Mouse (Mus musculus) heart, embryonic 15.5 days (tissue): Measurements from ENCODE around the gene Nfia. TPM values are rescaled to one million over a fixed set of nuclear protein-coding genes. Genes with fewer than 3 reads are reported as not detected.
A peak's percentile ranks its signal among the peaks of the same experiment; 100 is the strongest.

ENCODE experiments used
- ATAC-seq: fragments of 200-750 bp; cut with Nextera tagmentation; replicated peaks from 2 replicates; pipeline ENCODE4 v1.8.0; 2017; ENCODE audit warnings: low read depth, moderate TSS enrichment; ENCODE audit not compliant: insufficient number of reproducible peaks, insufficient read depth, low FRiP score
- H3K27ac ChIP-seq: fragments of 300-500 bp; sonication (generic); 2 replicates; pipeline ENCODE4 v1.5.1; 2015; ENCODE audit warnings: mild to moderate bottlenecking, inconsistent platforms
- H3K27me3 ChIP-seq: fragments of 300-500 bp; sonication (generic); 2 replicates; pipeline ENCODE4 v1.6.1; 2015; ENCODE audit warnings: inconsistent platforms
- H3K36me3 ChIP-seq: fragments of 300-500 bp; sonication (generic); 2 replicates; pipeline ENCODE4 v1.6.1; 2015; ENCODE audit warnings: mild to moderate bottlenecking, inconsistent platforms
- H3K4me1 ChIP-seq: fragments of 300-500 bp; sonication (generic); replicated peaks from 2 replicates; pipeline ENCODE4 v1.6.1; 2015; ENCODE audit warnings: inconsistent platforms
- H3K4me2 ChIP-seq: fragments of 300-500 bp; sonication (generic); 2 replicates; pipeline ENCODE4 v1.6.1; 2015; ENCODE audit warnings: inconsistent platforms, mild to moderate bottlenecking, moderate library complexity
- H3K4me3 ChIP-seq: fragments of 300-500 bp; sonication (generic); 2 replicates; pipeline ENCODE4 v1.5.1; 2015; ENCODE audit warnings: mild to moderate bottlenecking, inconsistent platforms
- H3K9ac ChIP-seq: fragments of 300-500 bp; sonication (generic); 2 replicates; pipeline ENCODE4 v1.6.1; 2015; ENCODE audit warnings: mild to moderate bottlenecking, inconsistent platforms
- H3K9me3 ChIP-seq: fragments of 300-500 bp; sonication (generic); replicated peaks from 2 replicates; pipeline ENCODE4 v1.6.1; 2016; ENCODE audit warnings: inconsistent platforms
- WGBS: fragments of 180-500 bp; shearing (Covaris S2); methylation state at CpG from one replicate; pipeline ENCODE4 v1.1.7; 2015; ENCODE audit warnings: mixed read lengths; 5-methylcytosine and 5-hydroxymethylcytosine counted together
- polyA plus RNA-seq: library from polyadenylated mRNA; unstranded; fragments of >200 nt; fragmentation: Nextera tagmentation; extraction: Ambion mirVana; gene quantifications from 2 replicates; pipeline ENCODE4 v1.2.1, GENCODE M21; 2015

Nfia gene
- polyA plus RNA-seq, 1 experiment from 2014 or later = 47.9 TPM

GRCm38 (mm10) chr4:98082512-98082911 lies 310.0 kb downstream of the Nfia start:
- Histone ChIP-seq H3K27ac (no peak overlapping the region), H3K4me3 (no peak overlapping the region), H3K4me2 (no peak overlapping the region), H3K9me3 (no peaks in the 10 kb centered on the region), H3K4me1 (peaks cover 20% of the 10 kb centered on the region), H3K9ac (no peak overlapping the region), H3K36me3 (0 out of 2 replicates have a peak, but pooled peaks cover 4% of the 10 kb centered on the region), H3K27me3 (no peaks in the 10 kb centered on the region)
- 47% methylated on average over 4 of the region's 4 CpGs for WGBS
- no peak for ATAC-seq

- Histone ChIP-seq H3K4me2 (no peak overlapping the region), H3K36me3 (0 out of 2 replicates have a peak, but pooled peaks cover 4% of the 10 kb centered on the region), H3K9me3 (no peaks in the 10 kb centered on the region), H3K9ac (no peak overlapping the region), H3K4me3 (no peak overlapping the region), H3K4me1 (peaks cover 24% of the 10 kb centered on the region), H3K27ac (no peak overlapping the region), H3K27me3 (no peaks in the 10 kb centered on the region)
- no peak for ATAC-seq
- 88% methylated on average over 6 of the region's 6 CpGs for WGBS
Observed at GRCm38 (mm10) chr4:98085060-98085459, 312.5 kb downstream of the Nfia start.

GRCm38 (mm10) chr4:98086976-98087375 lies 314.4 kb downstream of the Nfia start:
- WGBS = 54% methylated on average over 4 of the region's 4 CpGs

GRCm38 (mm10) chr4:98089985-98090384 lies 317.5 kb downstream of the Nfia start:
- WGBS = 30% methylated on average over 6 of the region's 6 CpGs
- Histone ChIP-seq H3K4me2 (no peak overlapping the region), H3K9me3 (no peaks in the 10 kb centered on the region), H3K9ac (no peak overlapping the region), H3K4me3 (no peak overlapping the region), H3K27ac (peak overlapping the region; percentile 82), H3K27me3 (no peaks in the 10 kb centered on the region), H3K36me3 (0 out of 2 replicates have a peak, but pooled peaks cover 3% of the 10 kb centered on the region), H3K4me1 (peaks cover 46% of the 10 kb centered on the region)
- ATAC-seq = no peak

More at GRCm38 (mm10) chr4:98086976-98087375, 314.4 kb downstream of the Nfia start:
- Histone ChIP-seq H3K36me3 (0 out of 2 replicates have a peak, but pooled peaks cover 4% of the 10 kb centered on the region), H3K27me3 (no peaks in the 10 kb centered on the region), H3K27ac (peak overlapping the region; percentile 28; the same call in 1 of the 2 replicates), H3K4me3 (no peak overlapping the region), H3K9me3 (no peaks in the 10 kb centered on the region), H3K9ac (no peak overlapping the region), H3K4me1 (peaks cover 36% of the 10 kb centered on the region), H3K4me2 (no peak overlapping the region)
- ATAC-seq = no peak

- Histone ChIP-seq H3K27me3 (no peaks in the 10 kb centered on the region), H3K4me1 (peaks cover 43% of the 10 kb centered on the region)
Observed at GRCm38 (mm10) chr4:98090586-98090985, 318.1 kb downstream of the Nfia start.

GRCm38 (mm10) chr4:98091368-98091827 lies 318.9 kb downstream of the Nfia start:
- H3K4me3 ChIP-seq = no peak overlapping the region
- no peak overlapping the region for H3K4me2 ChIP-seq
- ATAC-seq = peak; percentile 82
- H3K9ac ChIP-seq = no peak overlapping the region
- H3K27ac ChIP-seq = peak overlapping the region; percentile 82
- peaks cover 40% of the 10 kb centered on the region for H3K4me1 ChIP-seq
- WGBS = 27% methylated on average over 4 of the region's 4 CpGs
- H3K9me3 ChIP-seq = no peaks in the 10 kb centered on the region
- H3K27me3 ChIP-seq = no peaks in the 10 kb centered on the region
- no peaks in the 10 kb centered on the region for H3K36me3 ChIP-seq

More at GRCm38 (mm10) chr4:98090586-98090985, 318.1 kb downstream of the Nfia start:
- no peak overlapping the region for H3K4me2 ChIP-seq
- H3K9me3 ChIP-seq = no peaks in the 10 kb centered on the region
- peak overlapping the region; percentile 82 for H3K27ac ChIP-seq
- no peak overlapping the region for H3K9ac ChIP-seq
- WGBS = 33% methylated on average over 3 of the region's 3 CpGs
- ATAC-seq = no peak
- no peak overlapping the region for H3K4me3 ChIP-seq
- no peaks in the 10 kb centered on the region for H3K36me3 ChIP-seq

- Histone ChIP-seq H3K9ac (no peak overlapping the region), H3K9me3 (no peaks in the 10 kb centered on the region), H3K27ac (peak overlapping the region; percentile 82), H3K36me3 (no peaks in the 10 kb centered on the region), H3K27me3 (no peaks in the 10 kb centered on the region), H3K4me1 (peaks cover 36% of the 10 kb centered on the region), H3K4me3 (no peak overlapping the region), H3K4me2 (no peak overlapping the region)
- 50% methylated on average over 5 of the region's 5 CpGs for WGBS
- ATAC-seq = 0 out of 2 replicates have a peak, but pooled peaks have one; percentile 8
Observed at GRCm38 (mm10) chr4:98091901-98092472, 319.5 kb downstream of the Nfia start.

GRCm38 (mm10) chr4:98094112-98094805 lies 321.7 kb downstream of the Nfia start:
- no peak overlapping the region for H3K4me2 ChIP-seq
- no peak overlapping the region for H3K4me3 ChIP-seq
- H3K27ac ChIP-seq = no peak overlapping the region
- ATAC-seq = no peak
- peaks cover 41% of the 10 kb centered on the region for H3K4me1 ChIP-seq
- no peaks in the 10 kb centered on the region for H3K36me3 ChIP-seq
- H3K27me3 ChIP-seq = no peaks in the 10 kb centered on the region
- H3K9me3 ChIP-seq = no peaks in the 10 kb centered on the region
- WGBS = 34% methylated on average over 19 of the region's 19 CpGs
- no peak overlapping the region for H3K9ac ChIP-seq

GRCm38 (mm10) chr4:98095060-98095459 lies 322.5 kb downstream of the Nfia start:
- no peaks in the 10 kb centered on the region for H3K36me3 ChIP-seq
- H3K27ac ChIP-seq = no peak overlapping the region
- 74% methylated on average over 2 of the region's 2 CpGs for WGBS
- H3K9me3 ChIP-seq = no peaks in the 10 kb centered on the region
- H3K27me3 ChIP-seq = no peaks in the 10 kb centered on the region
- H3K4me3 ChIP-seq = no peak overlapping the region
- no peak overlapping the region for H3K9ac ChIP-seq
- H3K4me2 ChIP-seq = no peak overlapping the region
- H3K4me1 ChIP-seq = peaks cover 38% of the 10 kb centered on the region
- no peak for ATAC-seq

GRCm38 (mm10) chr4:98097013-98097566 lies 324.6 kb downstream of the Nfia start:
- no peak overlapping the region for H3K4me3 ChIP-seq
- H3K27me3 ChIP-seq = no peaks in the 10 kb centered on the region
- no peaks in the 10 kb centered on the region for H3K9me3 ChIP-seq
- H3K36me3 ChIP-seq = no peaks in the 10 kb centered on the region
- 70% methylated on average over 4 of the region's 4 CpGs for WGBS
- peak overlapping the region; percentile 50 for H3K27ac ChIP-seq
- H3K4me1 ChIP-seq = peaks cover 36% of the 10 kb centered on the region
- ATAC-seq = no peak
- no peak overlapping the region for H3K4me2 ChIP-seq
- H3K9ac ChIP-seq = no peak overlapping the region

GRCm38 (mm10) chr4:98098663-98099062 lies 326.1 kb downstream of the Nfia start:
- ATAC-seq = peak; percentile 51; the same call in 1 of the 2 replicates
- 15% methylated on average over 1 of the region's 1 CpGs for WGBS
- no peak overlapping the region for H3K27ac ChIP-seq

More at GRCm38 (mm10) chr4:98098663-98099062, 326.1 kb downstream of the Nfia start:
- peaks cover 33% of the 10 kb centered on the region for H3K4me1 ChIP-seq
- H3K4me2 ChIP-seq = no peak overlapping the region
- H3K9ac ChIP-seq = no peak overlapping the region
- H3K4me3 ChIP-seq = no peak overlapping the region
- no peaks in the 10 kb centered on the region for H3K9me3 ChIP-seq
- no peaks in the 10 kb centered on the region for H3K36me3 ChIP-seq
- no peaks in the 10 kb centered on the region for H3K27me3 ChIP-seq
